Mouse (Mus musculus) stomach, postnatal 0 days (tissue): ENCODE results near the gene Neurl4. TPM values are rescaled to one million over a fixed set of nuclear protein-coding genes. Genes with fewer than 3 reads are reported as not detected.
A peak's percentile ranks its signal among the peaks of the same experiment; 100 is the strongest.
"Not testable (repeated sequence)": the region's sequence is repeated elsewhere in the genome, so short reads cannot be mapped to it uniquely, and the experiment has no call there.

Experiments used
- ATAC-seq: fragments of 200-750 bp; cut with Nextera tagmentation; 2 replicates; pipeline ENCODE4 v1.8.0; 2017; ENCODE audit not compliant: low FRiP score, low TSS enrichment
- DNase-seq: peaks from one replicate; pipeline ENCODE4 v3.0.0-alpha.2; 2016; ENCODE audit warnings: low spot score
- H3K27ac ChIP-seq: fragments of 300-500 bp; sonication (generic); replicated peaks from 2 replicates; pipeline ENCODE4 v1.5.1; 2014; ENCODE audit warnings: mild to moderate bottlenecking, control low read depth
- H3K27me3 ChIP-seq: fragments of 300-500 bp; sonication (generic); 2 replicates; pipeline ENCODE4 v1.6.1; 2014; ENCODE audit warnings: low read length; ENCODE audit not compliant: control insufficient read depth, insufficient read depth
- H3K36me3 ChIP-seq: fragments of 300-500 bp; sonication (generic); 2 replicates; pipeline ENCODE4 v1.6.1; 2014; ENCODE audit warnings: low read length, mixed read lengths; ENCODE audit not compliant: control insufficient read depth, insufficient read depth
- H3K4me1 ChIP-seq: fragments of 300-500 bp; sonication (generic); replicated peaks from 2 replicates; pipeline ENCODE4 v1.6.1; 2014; ENCODE audit warnings: antibody characterized with exemption; ENCODE audit not compliant: control insufficient read depth, insufficient read depth
- H3K4me2 ChIP-seq: fragments of 300-500 bp; sonication (generic); replicated peaks from 2 replicates; pipeline ENCODE4 v1.6.1; 2014; ENCODE audit warnings: low read depth, mild to moderate bottlenecking, control low read depth, moderate library complexity
- H3K4me3 ChIP-seq: fragments of 300-500 bp; sonication (generic); 2 replicates; pipeline ENCODE4 v1.5.1; 2014; ENCODE audit warnings: low read depth, low read length, control low read depth
- H3K9ac ChIP-seq: fragments of 300-500 bp; sonication (generic); 2 replicates; pipeline ENCODE4 v1.6.1; 2014; ENCODE audit warnings: mild to moderate bottlenecking, low read length, control low read depth, mixed read lengths
- H3K9me3 ChIP-seq: fragments of 300-500 bp; sonication (generic); 2 replicates; pipeline ENCODE4 v1.6.1; 2016; ENCODE audit warnings: low read length; ENCODE audit not compliant: control insufficient read depth
- CTCF ChIP-seq: IDR thresholded peaks from 2 replicates; pipeline ENCODE4 v1.5.1; 2016; ENCODE audit warnings: antibody characterized with exemption, low read depth, mild to moderate bottlenecking, moderate library complexity
- EP300 ChIP-seq: optimal IDR thresholded peaks from 2 replicates; pipeline ENCODE3; 2016; ENCODE audit warnings: antibody characterized with exemption
- WGBS: fragments of 180-500 bp; shearing (Covaris S2); extraction: QIAGEN DNeasy Blood & Tissue Kit; methylation state at CpG from one replicate; pipeline ENCODE4 v1.1.7; 2014; 5-methylcytosine and 5-hydroxymethylcytosine counted together
- microRNA-seq: library from miRNA; unstranded; fragments of <30 nt; microRNA quantifications from one replicate; pipeline ENCODE4, GENCODE M21; 2016
- polyA plus RNA-seq: library from polyadenylated mRNA; unstranded; fragments of >200 nt; fragmentation: Nextera tagmentation; extraction: Ambion mirVana; gene quantifications from 2 replicates; pipeline ENCODE4 v1.2.1, GENCODE M21; 2015

The Neurl4 gene
- polyA plus RNA-seq, 1 experiment from 2014 or later: 2.3 TPM

GRCm38 (mm10) chr11:69953267-69953915 lies 52.5 kb downstream of the Neurl4 start:
- Histone ChIP-seq H3K27ac (no peak overlapping the region), H3K4me3 (no peak overlapping the region), H3K4me2 (no peak overlapping the region), H3K27me3 (no peaks in the 10 kb centered on the region), H3K9ac (no peak overlapping the region), H3K9me3 (no peaks in the 10 kb centered on the region), H3K36me3 (no peaks in the 10 kb centered on the region), H3K4me1 (no peaks in the 10 kb centered on the region)
- TF ChIP-seq EP300: no peak
- TF ChIP-seq CTCF: no peak
- ATAC-seq: no peak
- no peak for DNase-seq
- 35% methylated on average over 11 of the region's 11 CpGs for WGBS

- H3K9ac ChIP-seq, H3K4me3 ChIP-seq, ATAC-seq, H3K4me2 ChIP-seq, H3K4me1 ChIP-seq, H3K27me3 ChIP-seq, H3K9me3 ChIP-seq, H3K36me3 ChIP-seq, DNase-seq, H3K27ac ChIP-seq: not testable (repeated sequence)
- 76% methylated on average over 4 of the region's 4 CpGs for WGBS
Measured at GRCm38 (mm10) chr11:69955618-69956017, 54.7 kb downstream of the Neurl4 start.

GRCm38 (mm10) chr11:69956218-69956617 lies 55.3 kb downstream of the Neurl4 start:
- Histone ChIP-seq H3K4me1 (no peaks in the 10 kb centered on the region), H3K9ac (no peak overlapping the region), H3K27ac (no peak overlapping the region), H3K27me3 (no peaks in the 10 kb centered on the region), H3K4me3 (no peak overlapping the region), H3K4me2 (no peak overlapping the region), H3K9me3 (no peaks in the 10 kb centered on the region), H3K36me3 (no peaks in the 10 kb centered on the region)
- DNase-seq (no peak), ATAC-seq (no peak)
- 70% methylated on average over 1 of the region's 1 CpGs for WGBS
- TF ChIP-seq EP300 (no peak), CTCF (peak; percentile 40)

- no peak overlapping the region for H3K27ac ChIP-seq
- TF ChIP-seq EP300 (no peak), CTCF (peak; percentile 66)
- DNase-seq: peak; percentile 38
Measured at GRCm38 (mm10) chr11:69960616-69961015, 59.7 kb downstream of the Neurl4 start.

GRCm38 (mm10) chr11:69961841-69962240 lies 61.0 kb downstream of the Neurl4 start:
- Histone ChIP-seq H3K4me2 (no peak overlapping the region), H3K4me1 (peaks cover 2% of the 10 kb centered on the region; the same call in 1 of the 2 replicates), H3K9me3 (no peaks in the 10 kb centered on the region), H3K36me3 (no peaks in the 10 kb centered on the region), H3K27me3 (peaks cover 6% of the 10 kb centered on the region; the same call in 1 of the 2 replicates), H3K4me3 (no peak overlapping the region), H3K9ac (no peak overlapping the region), H3K27ac (peak overlapping the region; percentile 35; the same call in 1 of the 2 replicates)
- WGBS: 22% methylated on average over 5 of the region's 5 CpGs
- DNase-seq (peak; percentile 73), ATAC-seq (peak; percentile 50)
- TF ChIP-seq EP300: no peak
- TF ChIP-seq CTCF: no peak

More at GRCm38 (mm10) chr11:69960616-69961015, 59.7 kb downstream of the Neurl4 start:
- no peak for ATAC-seq
- peaks cover 4% of the 10 kb centered on the region; the same call in 1 of the 2 replicates for H3K27me3 ChIP-seq
- no peak overlapping the region for H3K4me3 ChIP-seq
- no peaks in the 10 kb centered on the region for H3K36me3 ChIP-seq
- 41% methylated on average over 5 of the region's 5 CpGs for WGBS
- no peaks in the 10 kb centered on the region for H3K9me3 ChIP-seq
- no peaks in the 10 kb centered on the region for H3K4me1 ChIP-seq
- no peak overlapping the region for H3K9ac ChIP-seq
- no peak overlapping the region for H3K4me2 ChIP-seq

Small RNA genes within 50 kb of the gene (microRNA-seq; reads per million reads assigned to microRNA genes)
- gene Mir6924: not detected

Other genes starting within 250 kb of the Neurl4 start
- 7.7 and 7.9 TPM in 2 replicates for gene Sox15, start 245.8 kb upstream of the Neurl4 start, polyA plus RNA-seq
- gene Mpdu1, start 238.4 kb upstream of the Neurl4 start, polyA plus RNA-seq: 69.1 and 72.6 TPM in 2 replicates
- gene Cd68, start 234.9 kb upstream of the Neurl4 start, polyA plus RNA-seq: 16.7 and 17.9 TPM in 2 replicates
- 339 and 351 TPM in 2 replicates for gene Eif4a1, start 228.6 kb upstream of the Neurl4 start, polyA plus RNA-seq
- 30.5 and 32.4 TPM in 2 replicates for gene Senp3, start 219.0 kb upstream of the Neurl4 start, polyA plus RNA-seq
- gene Tnfsf13, start 215.3 kb upstream of the Neurl4 start, polyA plus RNA-seq: 0.50 and 0.75 TPM in 2 replicates
- 6.9 and 9.7 TPM in 2 replicates for gene Tnfsf12, start 205.2 kb upstream of the Neurl4 start, polyA plus RNA-seq
- 4.1 and 4.2 TPM in 2 replicates for gene Tnfsfm13, start 205.0 kb upstream of the Neurl4 start, polyA plus RNA-seq
- 7.9 and 9.0 TPM in 2 replicates for gene Polr2a, start 142.4 kb upstream of the Neurl4 start, polyA plus RNA-seq
- gene Slc35g3, start 139.1 kb upstream of the Neurl4 start, polyA plus RNA-seq: 0.11 TPM in 1 of 2 replicates, not detected in the other
- gene Zbtb4, start 135.2 kb upstream of the Neurl4 start, polyA plus RNA-seq: 2.6 and 2.7 TPM in 2 replicates
- 4.3 and 5.0 TPM in 2 replicates for gene Chrnb1, start 105.1 kb upstream of the Neurl4 start, polyA plus RNA-seq
- gene Fgf11, start 99.2 kb upstream of the Neurl4 start, polyA plus RNA-seq: 0.67 and 0.90 TPM in 2 replicates
- 28.4 and 34.4 TPM in 2 replicates for gene Tmem102, start 95.4 kb upstream of the Neurl4 start, polyA plus RNA-seq
- not detected in 2 replicates for gene Gm39566, start 85.8 kb upstream of the Neurl4 start, polyA plus RNA-seq
- gene Spem2, start 82.6 kb upstream of the Neurl4 start, polyA plus RNA-seq: not detected in 2 replicates
- gene Spem1, start 78.9 kb upstream of the Neurl4 start, polyA plus RNA-seq: not detected in 2 replicates
- 2.5 and 2.7 TPM in 2 replicates for gene Nlgn2, start 63.3 kb upstream of the Neurl4 start, polyA plus RNA-seq
- 329 and 366 TPM in 2 replicates for gene Tmem256, start 62.6 kb upstream of the Neurl4 start, polyA plus RNA-seq
- gene Plscr3, start 54.7 kb upstream of the Neurl4 start, polyA plus RNA-seq: 54.4 and 58.4 TPM in 2 replicates
- gene Tnk1, start 42.3 kb upstream of the Neurl4 start, polyA plus RNA-seq: 12.3 TPM in 2 replicates
- gene Tmem95, start 23.1 kb upstream of the Neurl4 start, polyA plus RNA-seq: 0.25 and 0.54 TPM in 2 replicates
- 15.9 and 18.1 TPM in 2 replicates for gene Kctd11, start 19.7 kb upstream of the Neurl4 start, polyA plus RNA-seq
- gene Acap1, start 5.5 kb upstream of the Neurl4 start, polyA plus RNA-seq: 0.70 and 0.71 TPM in 2 replicates
- 5.6 and 5.9 TPM in 2 replicates for gene 2810408A11Rik, start 85 bp upstream of the Neurl4 start, polyA plus RNA-seq
- 40.6 and 43.3 TPM in 2 replicates for gene Gps2, start 12.8 kb downstream of the Neurl4 start, polyA plus RNA-seq
- 1,169 and 1,205 TPM in 2 replicates for gene Eif5a, start 20.9 kb downstream of the Neurl4 start, polyA plus RNA-seq
- gene Ybx2, start 34.7 kb downstream of the Neurl4 start, polyA plus RNA-seq: 1.4 and 1.7 TPM in 2 replicates
- 36.4 and 40.5 TPM in 2 replicates for gene Slc2a4, start 47.1 kb downstream of the Neurl4 start, polyA plus RNA-seq
- 119 and 125 TPM in 2 replicates for gene Cldn7, start 63.7 kb downstream of the Neurl4 start, polyA plus RNA-seq
- gene Ctdnep1, start 80.1 kb downstream of the Neurl4 start, polyA plus RNA-seq: 13.1 and 14.9 TPM in 2 replicates
- 73.1 and 73.4 TPM in 2 replicates for gene Elp5, start 81.4 kb downstream of the Neurl4 start, polyA plus RNA-seq
- 536 and 544 TPM in 2 replicates for gene Gabarap, start 90.1 kb downstream of the Neurl4 start, polyA plus RNA-seq
- 34.4 and 38.5 TPM in 2 replicates for gene Phf23, start 94.7 kb downstream of the Neurl4 start, polyA plus RNA-seq
- gene Dvl2, start 99.5 kb downstream of the Neurl4 start, polyA plus RNA-seq: 9.8 and 11.1 TPM in 2 replicates
- gene Acadvl, start 114.3 kb downstream of the Neurl4 start, polyA plus RNA-seq: 136 and 143 TPM in 2 replicates
- 2.6 and 3.9 TPM in 2 replicates for gene Dlg4, start 115.9 kb downstream of the Neurl4 start, polyA plus RNA-seq
- 0.70 and 0.83 TPM in 2 replicates for gene Asgr1, start 153.0 kb downstream of the Neurl4 start, polyA plus RNA-seq
- 0.19 and 0.30 TPM in 2 replicates for gene Asgr2, start 191.6 kb downstream of the Neurl4 start, polyA plus RNA-seq
- gene Mgl2, start 229.3 kb downstream of the Neurl4 start, polyA plus RNA-seq: 0.48 and 0.68 TPM in 2 replicates